Mouse (Mus musculus): ENCODE measurements around the gene Aldh1b1.

Aldh1b1 gene

DNA sequence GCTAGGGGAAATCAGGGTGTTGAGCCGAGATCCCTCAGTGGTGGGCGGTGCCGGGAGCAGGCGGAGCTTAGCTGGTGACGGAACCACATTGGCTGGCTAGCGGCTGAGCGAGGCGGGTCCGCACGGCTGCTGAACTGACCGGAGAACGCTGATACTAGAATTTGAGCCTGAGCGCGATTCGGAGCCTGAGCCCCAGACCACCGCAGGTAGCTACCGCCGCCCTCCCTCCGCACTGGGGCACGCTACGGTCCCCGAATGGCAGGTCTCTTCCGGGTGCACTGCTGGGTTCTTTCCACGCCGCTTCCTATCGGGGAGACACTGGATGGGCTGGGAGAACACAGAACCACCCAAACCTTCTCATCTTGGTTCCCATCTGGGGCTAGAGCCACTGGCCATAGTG, at the start of gene Aldh1b1:
Gene Aldh1b1, plus strand, starts transcription at position 59 of the 400 bp plus-strand sequence.
- peak; percentile 66 to 67 for DNase-seq

DNA sequence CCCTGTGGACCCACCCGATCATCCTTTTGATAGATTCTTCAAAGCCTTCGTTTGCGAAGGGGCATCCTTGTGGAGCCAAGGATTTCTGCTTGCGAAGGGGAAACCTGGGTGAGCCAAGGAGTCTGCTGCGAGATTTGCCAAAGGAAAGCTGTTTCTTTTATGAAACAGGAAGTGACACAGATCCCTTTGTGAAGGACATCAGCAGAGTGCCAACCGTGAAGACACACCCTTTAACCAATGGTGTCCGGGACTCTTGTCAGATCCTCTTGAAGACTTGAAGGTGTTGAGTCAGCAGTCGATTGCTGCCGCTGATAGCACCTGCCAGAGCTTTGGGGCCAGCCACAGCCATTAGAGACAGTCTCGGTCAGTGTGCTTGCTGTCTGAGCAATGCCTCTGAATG, 49.4 kb upstream of the Aldh1b1 start:
- no peak for DNase-seq

DNA sequence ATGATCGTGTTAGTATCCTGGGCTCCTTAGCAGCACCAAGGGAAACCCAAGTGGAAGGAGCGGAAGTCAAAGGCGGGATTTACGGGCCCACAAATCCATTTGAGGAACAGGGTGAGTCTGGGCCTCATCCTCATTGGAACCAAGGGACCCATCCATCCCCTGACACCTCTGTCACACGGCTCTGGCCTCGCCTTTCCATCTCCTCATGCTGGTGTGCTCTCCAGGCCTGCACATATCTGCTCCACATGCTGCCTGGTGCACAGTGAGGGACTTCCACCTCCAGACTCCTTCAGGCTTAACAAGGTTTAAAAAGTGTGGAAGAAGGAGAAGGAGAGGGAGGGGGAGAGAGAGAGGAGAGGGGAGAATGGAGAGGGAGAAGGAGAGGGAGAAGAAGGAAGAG, 48.3 kb upstream of the Aldh1b1 start:
- no peak for DNase-seq

DNA sequence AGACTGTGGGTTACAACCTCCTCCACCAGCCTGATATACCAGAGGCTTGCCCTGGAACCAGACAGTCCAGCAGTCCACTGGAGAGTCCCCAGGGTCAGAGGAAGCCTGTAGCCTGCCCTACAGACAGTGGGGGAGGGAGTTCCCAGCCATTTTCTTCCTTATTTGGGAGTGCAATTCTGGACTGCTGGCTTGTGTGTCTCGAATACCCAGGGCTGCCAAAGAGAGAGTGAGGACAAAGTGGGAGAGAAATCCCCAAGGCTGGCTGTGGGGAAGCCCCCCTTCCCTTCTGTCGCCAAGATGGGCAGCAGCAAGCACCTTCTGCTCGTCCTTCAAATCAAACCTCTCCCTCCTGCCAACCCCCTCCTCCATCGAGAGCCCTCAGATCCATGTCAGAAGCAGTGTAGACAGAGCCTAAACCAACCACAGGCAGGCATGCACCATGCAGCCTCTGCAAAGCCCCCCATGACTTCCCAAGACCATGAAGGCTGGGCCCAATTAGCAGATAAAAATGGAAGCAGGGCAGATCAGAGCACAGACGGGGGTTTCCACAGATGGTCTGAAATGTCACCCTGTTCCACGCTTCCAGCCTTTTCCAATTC, 45.5 kb upstream of the Aldh1b1 start:
- no peak for DNase-seq

DNA sequence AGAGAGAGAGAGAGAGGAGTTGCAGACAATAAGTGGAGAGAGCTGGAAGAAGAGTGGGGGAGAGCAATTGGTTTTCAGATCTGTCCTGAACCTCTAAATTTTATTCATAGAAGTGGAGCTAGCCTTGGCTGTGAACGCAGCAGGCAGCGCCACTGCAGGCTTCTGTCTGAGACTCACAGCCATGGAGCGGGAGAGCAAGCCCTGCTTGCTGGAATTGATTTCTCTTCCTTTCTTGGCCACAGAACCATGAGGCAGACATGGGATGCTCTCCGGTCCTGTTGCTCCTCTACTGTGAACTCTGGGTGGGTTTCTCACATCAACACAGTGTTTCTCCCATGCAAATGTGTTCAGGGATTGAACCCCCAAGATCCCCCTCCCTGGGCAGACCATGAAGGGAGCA, 44.7 kb upstream of the Aldh1b1 start:
- DNase-seq: no peak

DNA sequence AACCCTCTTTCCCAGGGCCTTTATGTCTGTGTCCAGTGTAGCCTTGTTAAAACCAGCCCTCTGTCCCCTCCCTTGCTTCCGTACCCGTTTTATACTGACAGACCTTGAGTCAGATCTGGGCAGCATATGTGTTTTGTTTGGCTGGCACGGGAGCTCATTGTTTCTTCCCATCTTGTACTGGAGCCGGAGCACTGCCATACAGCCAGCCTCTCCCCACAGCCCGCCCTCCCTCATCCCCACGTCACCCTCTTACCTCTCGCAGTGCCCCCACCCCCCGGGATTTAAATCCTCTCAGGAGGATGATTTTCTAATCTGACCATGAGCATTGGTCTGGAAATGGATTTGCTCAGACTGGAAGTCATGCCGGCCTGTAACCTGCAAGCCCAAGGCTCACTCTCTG, 43.7 kb upstream of the Aldh1b1 start:
- DNase-seq: no peak

DNA sequence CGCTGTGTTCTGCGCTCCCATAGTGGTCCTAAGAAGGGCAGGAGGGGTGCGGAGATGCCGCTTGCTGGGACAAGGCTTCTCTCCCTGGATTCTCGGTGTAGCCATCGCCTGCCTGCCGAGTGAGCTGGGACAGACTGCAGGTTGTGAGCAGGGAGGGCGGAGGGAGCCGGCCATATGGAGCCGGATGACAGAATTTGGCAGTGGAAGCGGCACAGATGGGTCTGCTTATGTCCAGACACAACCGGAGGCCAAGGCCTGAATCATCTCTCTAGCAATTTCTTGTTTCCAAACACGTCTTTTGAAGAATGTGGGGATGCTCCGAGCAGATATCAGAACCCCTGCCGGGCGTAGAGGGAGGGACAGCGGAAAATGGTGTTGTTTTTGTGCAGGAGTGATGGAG, 42.9 kb upstream of the Aldh1b1 start:
- no peak for DNase-seq

DNA sequence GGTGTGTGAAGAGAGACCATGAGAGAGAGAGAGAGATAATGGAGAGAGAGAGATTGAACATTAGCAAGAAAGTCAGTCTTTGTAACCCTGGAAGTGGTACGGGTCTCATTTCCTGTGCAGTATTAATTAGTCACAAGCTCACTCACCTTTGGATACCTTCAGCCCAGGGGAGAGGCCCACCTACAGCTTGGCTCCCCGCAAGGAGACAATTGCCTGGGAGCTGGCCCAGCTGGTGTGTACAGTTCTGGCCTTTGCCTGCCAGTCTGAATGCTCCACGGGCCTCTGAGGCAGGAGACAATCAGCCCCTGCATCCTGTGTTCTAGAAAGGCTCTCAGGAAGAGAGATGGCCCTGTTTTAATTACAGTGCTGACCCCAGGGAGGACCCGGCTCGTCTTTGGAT, 40.9 kb upstream of the Aldh1b1 start:
- no peak for DNase-seq

DNA sequence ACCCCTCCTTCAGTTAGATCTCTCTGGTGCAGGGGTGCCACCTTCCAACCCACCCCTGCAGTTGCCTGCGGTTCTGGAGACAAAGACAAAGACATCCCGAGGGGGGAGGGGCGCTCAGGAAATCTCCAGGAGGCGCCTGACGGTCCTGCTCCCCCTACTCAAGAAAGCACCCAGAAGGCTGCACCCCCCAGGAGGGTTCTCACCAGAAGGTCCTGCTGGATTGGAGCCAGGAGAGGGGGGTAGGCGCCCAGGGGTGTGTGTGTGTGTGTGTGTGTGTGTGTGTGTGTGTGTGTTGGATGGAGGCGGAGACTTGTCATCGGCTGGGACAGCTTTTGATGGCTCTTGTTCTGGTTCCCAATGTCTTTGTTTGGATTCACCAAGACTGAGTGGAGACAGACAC, 39.4 kb upstream of the Aldh1b1 start:
- no peak for DNase-seq

DNA sequence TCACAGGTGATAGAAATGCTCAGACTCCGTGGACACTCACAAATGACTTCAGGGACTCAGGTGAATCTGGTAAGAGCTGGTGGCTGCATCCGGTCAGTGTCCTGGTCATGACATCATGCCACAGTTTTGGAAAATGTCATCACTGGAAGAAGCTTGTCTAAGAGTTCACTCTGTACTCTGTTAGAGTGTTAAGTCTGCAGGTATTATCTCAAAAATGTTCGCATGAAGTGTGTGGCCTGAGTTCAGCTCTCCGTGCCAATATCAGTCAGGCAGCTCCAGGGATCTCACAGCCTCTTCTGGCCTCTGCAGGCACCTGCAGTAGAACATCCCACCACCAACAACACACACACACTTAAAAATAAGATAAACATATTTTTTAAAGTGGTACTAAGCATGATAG, 36.2 kb upstream of the Aldh1b1 start:
- DNase-seq: no peak

DNA sequence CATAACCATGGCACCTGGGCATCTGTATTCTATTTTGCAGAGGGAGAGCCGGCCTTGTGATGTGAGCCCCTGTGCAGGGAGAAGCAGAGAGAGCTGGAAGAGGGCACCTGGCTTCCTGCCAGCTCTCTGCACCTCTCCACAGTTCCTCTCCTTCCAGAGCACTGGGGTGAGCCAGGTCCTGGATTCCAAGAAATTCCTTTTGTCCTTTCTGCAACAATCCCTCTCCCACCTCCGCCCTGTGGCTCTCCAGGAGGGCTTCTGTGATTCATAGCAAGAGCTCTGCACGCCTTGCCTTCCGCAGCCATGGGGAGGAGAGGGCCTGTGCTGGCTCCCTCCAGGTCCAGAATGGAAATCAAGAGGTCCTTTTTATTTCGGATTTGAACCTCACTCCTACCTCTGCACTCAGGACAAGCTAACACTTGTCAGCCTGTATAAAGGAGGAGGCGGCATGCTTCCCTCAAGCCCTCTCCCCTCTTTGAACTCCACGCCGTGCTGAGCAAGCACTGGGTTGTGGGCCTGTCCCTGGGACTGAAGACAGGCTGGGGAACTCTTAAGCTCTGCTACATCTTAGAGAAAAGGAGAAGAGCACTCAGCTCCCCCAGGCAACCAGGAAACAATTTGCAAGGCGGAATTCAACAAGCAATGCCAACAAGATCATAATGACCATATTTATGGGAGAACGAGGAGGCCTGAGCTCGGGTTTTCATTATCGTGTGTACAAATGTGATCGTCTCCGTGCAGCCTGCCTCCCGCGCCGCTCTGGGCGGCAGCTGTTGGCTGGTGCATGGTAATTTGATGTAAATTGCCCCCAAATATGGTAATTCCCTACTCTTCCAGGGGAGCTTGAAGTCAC, 35.3 kb upstream of the Aldh1b1 start:
- peak in 1 of 2 experiments; percentile 16 for DNase-seq

DNA sequence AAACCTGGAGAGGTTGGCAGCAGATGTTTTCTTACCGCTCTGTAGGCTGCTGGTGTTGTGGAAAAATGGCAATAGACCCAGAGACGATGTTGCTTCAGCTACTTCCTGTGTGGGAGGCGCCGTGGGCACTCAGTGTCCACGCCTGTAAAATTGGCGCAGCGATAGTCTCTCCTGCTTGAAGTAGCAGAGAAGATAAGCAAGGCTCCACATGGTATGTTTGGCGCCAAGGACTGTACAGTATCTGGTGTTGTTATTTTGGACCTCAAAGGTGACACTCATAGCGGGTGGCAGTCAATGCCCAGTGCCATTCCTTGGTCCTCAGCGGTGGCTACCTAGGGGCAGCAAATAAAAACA, 34.7 kb upstream of the Aldh1b1 start:
- DNase-seq: no peak

DNA sequence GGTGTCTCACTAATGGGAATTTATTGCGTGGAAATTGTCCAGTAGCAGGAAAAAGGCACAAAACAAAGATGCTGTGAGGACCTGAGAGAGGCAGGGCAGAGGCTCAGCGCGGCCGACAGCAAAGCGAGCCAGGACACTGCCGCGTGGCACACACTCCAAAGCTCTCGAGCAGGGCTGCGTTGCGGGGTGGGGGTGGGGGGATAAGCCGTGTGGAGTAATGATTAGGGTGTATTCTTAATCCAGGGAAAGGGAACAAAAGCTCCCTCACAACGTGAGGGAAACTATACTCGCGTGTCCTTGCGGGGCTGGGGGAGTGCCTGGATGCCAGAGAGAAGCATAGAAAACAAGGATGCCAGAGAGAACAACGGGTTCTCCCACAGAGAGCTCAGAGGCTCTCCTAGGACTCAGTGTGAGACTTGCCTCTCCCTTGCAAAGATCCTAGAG, 33.7 kb upstream of the Aldh1b1 start:
- DNase-seq: no peak

DNA sequence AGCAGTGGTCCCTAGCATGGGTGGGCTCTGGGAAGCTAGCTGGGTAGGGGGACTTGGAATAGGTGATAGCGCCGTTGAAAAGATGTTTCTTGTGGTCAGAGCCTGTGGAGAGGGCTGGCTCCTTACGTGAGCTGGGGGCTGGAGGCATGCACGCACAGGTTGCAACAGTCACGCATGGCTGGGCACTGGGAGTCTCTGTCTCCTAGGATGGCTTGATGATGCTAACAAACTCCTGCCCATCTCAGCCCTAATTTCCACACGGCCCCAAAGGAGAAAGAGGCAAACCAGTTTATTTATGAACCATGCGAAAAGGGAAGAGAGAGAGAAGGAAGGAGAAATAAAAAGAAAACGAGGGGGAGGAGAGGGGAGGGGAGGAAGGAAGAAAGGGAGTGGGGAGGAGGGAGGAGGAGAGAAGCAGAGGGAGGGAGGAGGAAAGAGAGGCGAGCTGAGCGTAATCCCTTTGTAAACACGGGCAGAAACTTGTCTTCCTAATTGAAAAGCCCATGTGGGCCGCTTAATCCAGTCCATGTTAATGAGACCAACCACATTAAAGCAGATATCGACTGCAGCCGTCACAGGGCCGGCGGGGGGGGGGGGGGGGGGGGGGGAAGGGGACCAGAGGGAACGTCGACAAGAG, 33.1 kb upstream of the Aldh1b1 start:
- no peak for DNase-seq

DNA sequence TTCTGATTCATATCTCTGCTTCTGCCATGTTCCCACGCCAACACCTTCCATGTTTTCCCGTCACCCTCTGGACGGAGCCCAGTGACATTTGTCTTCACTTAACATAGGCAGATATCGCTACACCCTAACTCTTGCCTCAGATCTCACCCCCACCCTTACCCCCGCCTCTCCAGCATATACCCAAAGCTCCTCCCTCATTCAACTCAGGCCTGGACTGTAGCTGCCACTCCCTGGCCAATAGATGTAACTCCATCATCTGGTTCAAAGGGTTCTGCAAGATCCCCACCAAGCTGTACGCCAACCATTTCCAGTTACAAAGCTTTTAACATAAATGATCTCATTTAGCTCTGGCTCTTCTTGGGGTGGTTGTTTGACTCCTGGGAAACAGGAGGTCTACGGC, 32.0 kb upstream of the Aldh1b1 start:
- DNase-seq: no peak

DNA sequence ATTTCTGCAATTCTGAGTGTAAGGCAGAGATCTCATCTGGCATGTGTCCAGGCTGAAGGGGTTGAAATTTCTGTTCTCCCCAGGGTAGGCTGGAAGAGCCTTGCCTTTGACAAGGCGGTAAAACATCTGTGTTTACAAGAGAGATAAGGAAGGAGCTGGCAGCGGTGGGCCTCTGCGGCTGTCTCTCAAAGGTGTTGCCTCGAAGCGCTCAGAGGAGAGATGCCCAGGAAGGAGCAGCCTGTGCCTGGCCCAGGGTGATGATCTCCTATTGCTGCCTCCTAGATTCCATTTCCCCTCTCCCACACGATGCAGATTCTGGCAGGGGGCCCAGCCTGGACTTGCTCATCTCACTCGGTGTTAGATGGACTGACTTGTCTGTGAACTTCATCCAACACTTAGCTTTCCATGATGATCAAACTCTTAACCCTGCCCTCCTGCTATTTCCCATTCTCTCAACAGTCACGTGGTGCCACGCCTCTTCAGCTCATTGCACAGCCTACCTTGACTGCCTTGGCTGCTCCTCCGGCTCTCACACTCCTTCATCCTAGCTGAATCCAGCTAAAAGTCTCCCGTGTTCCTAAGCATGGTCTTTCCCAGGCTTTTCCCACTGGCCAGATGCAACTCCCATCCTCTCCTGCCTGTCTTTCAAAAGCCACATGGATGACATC, 30.8 kb upstream of the Aldh1b1 start:
- peak in 1 of 2 experiments; percentile 13 for DNase-seq

DNA sequence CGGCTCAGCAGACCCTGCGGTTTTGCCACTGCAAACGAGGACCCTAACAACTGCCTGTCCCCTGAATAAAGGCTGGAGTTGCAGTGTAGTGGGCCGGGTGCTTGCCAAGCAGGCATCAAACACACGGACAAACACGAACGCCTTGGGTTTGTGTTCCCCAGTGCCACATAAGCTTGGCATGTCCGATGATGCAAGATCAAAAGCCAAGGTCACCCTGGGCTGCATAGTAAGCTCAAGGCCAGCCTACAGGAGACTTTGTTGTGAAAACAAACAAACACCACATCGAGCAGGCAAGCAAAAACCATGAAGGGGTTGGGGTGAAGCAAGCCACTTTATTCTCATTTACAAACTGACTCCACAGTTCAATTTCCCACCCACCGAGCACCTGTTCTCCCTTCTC, 29.7 kb upstream of the Aldh1b1 start:
- no peak for DNase-seq

DNA sequence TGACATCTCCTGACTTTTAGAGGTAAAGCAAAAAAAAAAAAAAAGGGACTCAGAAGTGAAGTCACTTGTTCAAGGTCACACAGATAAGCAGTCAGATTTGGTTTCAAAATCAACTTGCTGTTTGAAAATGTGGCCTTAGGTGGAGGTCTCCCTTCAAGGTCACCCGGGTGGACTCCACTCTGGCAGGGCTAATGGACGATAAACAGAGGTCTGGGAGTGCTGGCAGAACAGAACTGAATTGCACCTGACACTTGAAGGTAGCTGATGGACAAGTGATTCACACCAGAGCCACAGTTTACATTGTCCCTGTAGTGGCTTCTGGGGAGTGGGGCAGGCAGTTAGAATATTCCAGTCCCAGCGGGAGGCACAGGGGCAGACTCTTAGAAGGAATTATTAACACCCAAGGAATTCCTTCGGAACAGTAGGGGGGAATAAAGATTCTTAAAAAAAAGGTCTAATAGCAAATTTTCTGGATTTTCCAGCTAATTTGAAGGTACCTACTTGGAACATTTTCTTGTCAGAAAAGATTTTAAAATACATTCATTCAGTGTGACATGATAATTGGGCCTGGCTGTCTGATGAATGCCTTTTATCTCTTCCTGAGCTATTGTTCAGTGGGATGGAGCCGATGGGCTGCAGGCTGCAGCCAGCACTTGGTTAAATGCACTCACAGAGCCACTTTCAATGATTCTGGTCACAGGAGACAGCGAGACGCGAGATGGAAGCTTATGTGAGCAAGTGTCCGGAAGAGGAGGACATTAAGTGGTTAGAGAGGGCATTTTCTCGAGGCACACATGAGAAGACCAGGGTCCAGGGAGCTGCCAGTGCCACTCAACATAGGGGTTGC, 28.8 kb upstream of the Aldh1b1 start:
- no peak for DNase-seq

DNA sequence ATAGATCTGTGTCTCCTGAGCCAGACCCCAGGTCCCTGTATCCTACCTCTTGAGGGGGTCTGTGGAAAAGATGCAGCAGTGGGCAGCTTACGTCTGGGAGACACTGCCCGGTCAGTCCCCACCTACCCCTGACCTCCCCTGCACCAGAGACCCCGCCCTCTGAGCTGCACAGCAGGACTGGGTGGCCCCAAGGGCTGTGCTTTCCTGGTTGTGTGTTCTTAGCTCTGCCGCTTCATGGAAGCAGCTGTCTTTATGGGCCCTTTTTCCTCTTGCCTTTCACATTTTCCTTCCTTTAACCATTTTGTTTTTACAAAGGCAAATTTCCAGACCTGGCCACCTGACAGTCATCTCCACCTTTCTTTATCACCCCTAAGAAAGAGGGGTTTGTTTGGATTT, 28.2 kb upstream of the Aldh1b1 start:
- no peak for DNase-seq

DNA sequence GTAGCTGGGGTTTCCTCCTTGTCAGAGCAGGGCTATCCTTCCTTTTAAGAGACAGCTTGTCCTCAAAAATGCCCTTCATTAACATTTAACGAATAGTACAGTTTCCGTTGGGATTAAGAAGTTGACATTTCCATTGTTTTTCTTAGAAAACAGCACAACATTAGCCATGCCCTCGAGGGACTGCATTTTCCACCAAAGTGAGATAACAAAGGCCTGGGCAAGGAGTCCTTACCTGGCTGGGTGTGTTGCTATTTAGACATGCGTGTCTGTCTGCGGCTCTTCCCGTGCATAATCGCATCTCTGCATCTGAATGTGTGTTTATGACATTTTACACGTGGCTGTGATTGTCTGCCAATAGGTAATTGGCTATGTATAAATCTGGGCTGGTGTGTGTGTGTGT, 27.6 kb upstream of the Aldh1b1 start:
- no peak for DNase-seq

DNA sequence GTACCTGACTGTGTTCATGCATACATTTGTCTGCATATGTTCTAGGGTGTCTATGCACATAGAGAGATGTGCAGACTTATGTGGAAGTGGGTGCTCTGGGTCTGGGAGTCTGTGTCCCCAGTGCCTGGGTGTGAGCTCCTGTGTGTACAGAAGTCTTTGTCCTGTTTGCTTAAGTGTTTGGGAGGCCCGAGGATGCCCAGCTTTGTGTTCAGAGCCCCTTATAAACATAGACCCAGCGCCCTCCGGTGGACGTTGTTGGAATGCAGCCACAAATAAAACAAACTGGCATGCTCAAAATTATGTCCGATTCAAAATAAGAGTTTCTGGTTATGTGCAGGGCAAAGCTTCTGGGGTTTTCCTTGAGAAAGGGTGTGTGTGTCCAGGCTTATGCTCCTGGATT, 27.2 kb upstream of the Aldh1b1 start:
- DNase-seq: peak; percentile 27 to 30

DNA sequence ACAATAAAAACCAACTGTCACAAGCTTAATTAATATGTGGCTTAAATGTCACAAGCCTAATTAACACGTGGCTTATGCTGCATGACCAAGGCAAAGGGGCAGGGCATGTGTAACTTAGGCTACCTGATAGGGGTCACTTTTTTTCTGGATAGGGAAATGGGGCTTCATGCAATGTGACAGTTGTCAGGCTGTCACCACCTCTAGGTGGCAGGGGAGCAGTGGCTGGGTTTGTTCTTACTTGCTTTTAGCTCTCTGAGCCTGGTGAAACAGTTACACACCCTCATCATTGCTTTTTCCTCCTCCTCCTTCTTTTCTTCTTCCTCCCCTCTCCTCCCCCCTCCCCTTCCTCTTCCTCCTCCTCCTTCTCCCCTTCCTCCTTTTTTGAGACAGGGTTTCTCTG, 15.2 kb upstream of the Aldh1b1 start:
- DNase-seq: no peak

DNA sequence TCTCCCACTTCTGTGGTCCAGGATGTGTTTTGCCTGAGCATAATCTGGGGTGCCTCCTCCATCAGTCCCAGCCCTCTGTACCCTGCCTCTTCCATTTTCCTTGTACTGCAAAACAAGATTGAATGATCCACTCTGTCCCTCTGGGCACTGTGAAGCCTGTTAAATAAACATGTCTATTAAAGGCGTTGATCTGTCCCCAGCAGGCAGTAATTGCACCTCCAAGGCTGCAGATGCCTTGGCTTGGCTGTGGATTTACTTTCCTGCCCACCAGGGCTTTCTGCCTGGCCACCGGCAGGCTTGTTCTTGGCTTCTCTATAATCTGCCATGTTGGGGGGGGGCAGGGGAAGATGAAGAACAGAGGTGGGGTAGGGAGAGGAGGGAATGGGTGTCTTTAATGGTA, 12.9 kb upstream of the Aldh1b1 start:
- no peak for DNase-seq
